Mouse (Mus musculus): ENCODE data around the gene Hmcn2.

Gene Hmcn2

DNA sequence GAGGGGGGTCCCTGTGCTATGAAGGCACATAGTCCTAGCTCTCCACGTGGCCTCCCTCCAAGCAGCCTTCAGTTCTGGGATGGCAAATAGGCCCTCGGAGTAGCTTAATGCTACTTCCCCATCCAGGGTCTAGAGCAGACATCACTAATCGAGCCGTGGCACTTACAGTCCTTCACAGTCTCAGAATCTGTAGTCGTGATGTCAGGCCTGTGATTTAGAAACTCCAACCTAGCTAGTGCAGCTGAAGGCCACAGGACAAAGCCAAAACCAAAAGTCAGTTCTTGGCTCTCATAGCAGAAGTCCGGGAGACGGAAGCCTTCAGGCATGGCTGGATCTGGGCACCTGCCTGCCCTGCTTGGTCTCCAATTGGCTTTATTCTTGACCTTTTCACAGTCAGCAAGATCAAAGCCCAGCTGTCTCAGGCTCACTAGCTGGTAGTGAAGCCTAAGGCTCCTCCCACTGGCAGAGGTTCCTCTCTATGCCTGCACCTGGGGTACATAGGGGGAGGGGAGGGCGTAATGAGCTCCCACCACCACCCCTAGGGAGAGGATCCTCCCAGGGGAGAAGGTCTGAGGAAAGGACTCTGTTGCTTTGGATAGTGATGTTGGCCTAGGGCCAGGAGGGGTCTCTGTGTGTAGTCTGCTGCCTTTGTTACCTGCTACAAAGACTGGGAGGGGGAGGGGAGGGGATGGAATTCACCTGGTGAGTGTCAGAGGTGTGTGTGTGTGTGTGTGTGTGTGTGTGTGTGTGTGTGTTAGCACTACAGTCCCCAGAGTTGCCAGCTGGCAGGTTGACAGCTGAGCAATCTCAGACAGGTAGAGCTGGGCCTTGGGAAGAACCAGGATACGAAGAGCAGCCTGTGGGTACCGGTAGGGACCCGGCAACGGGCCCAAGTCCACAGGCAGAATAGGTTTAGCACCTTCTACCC is 163.3 kb downstream of the Hmcn2 start:
- DNase-seq (ENCODE audit: low read depth, low spot score) = no peak

- DNase-seq (ENCODE audit: low read depth, low spot score) = peak; percentile 94
Observed at GRCm38 (mm10) chr2:31482914-31483575, 168.8 kb downstream of the Hmcn2 start.

GRCm38 (mm10) chr2:31484187-31484586 is 170.0 kb downstream of the Hmcn2 start:
- peak; percentile 90 for DNase-seq (ENCODE audit: low read depth, low spot score)

GRCm38 (mm10) chr2:31489166-31489565 is 175.0 kb downstream of the Hmcn2 start:
- peak; percentile 54 for DNase-seq (ENCODE audit: low read depth, low spot score)

GRCm38 (mm10) chr2:31490556-31490955 is 176.3 kb downstream of the Hmcn2 start:
- no peak for DNase-seq (ENCODE audit: low read depth, low spot score)

GRCm38 (mm10) chr2:31492308-31492707 is 178.1 kb downstream of the Hmcn2 start:
- DNase-seq (ENCODE audit: low read depth, low spot score) = no peak

- DNase-seq (ENCODE audit: low read depth, low spot score) = no peak
Observed at GRCm38 (mm10) chr2:31493243-31493642, 179.0 kb downstream of the Hmcn2 start.

DNA sequence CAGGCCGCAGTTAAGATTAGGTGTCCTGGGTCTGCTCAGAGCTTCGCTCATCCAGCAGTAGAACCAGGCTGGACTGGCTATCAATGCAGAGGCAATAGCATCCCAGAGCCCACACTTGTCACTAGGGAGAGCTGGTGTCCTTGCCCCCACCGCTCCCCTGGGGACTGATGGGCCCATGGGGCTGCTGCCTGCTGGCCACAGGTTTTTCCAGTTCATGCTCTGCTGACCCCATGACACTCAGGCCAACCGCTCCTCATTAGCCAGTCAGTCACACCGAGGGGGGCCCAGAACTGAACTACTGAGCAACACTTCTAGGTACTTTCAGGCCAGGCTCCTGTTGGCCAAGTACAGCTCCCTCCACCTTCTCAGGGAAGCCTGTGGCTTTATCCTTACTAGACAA is 180.1 kb downstream of the Hmcn2 start:
- no peak for DNase-seq (ENCODE audit: low read depth, low spot score)

DNA sequence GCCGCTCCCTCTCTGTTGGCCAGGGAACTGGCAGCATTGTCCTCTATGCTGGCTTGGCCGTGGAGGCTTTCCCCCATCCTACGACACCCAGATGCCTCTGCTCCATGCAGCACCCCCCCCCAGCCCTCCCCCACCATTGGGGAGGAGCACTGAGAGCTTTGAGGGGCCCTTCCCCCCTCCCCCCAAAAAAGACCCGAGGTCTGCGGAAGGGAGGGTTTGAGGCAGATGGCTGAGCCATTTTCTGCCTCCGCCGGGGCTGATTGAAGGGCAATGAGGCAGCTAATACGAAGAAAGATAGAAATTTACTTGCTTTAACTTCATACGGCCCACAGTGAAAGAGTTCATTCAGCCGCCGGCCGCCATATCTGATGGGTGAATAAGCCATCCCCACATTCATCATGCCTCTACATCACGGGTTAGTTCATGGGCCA is 180.8 kb downstream of the Hmcn2 start:
- DNase-seq (ENCODE audit: low read depth, low spot score) = no peak

DNA sequence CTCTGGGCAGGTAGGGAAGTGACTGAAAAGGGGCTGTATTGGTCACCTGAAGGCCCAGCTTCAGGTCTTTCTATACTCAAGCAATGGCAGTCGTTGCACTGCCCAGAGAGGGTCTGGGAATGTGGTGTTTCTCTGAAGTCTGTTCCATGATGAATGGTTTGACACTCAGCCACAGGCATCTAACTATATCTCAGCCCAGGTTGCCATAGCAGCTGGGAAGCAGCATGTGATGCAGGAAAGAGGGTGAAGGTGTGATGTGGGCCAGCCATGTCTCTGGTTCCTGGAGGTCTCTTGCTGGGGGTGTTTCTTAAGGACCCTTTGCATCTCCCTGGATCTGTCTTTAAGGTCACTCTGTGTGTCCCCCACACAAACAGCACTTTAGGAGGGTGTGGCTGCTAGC is 181.9 kb downstream of the Hmcn2 start:
- DNase-seq (ENCODE audit: low read depth, low spot score) = peak; percentile 59

DNA sequence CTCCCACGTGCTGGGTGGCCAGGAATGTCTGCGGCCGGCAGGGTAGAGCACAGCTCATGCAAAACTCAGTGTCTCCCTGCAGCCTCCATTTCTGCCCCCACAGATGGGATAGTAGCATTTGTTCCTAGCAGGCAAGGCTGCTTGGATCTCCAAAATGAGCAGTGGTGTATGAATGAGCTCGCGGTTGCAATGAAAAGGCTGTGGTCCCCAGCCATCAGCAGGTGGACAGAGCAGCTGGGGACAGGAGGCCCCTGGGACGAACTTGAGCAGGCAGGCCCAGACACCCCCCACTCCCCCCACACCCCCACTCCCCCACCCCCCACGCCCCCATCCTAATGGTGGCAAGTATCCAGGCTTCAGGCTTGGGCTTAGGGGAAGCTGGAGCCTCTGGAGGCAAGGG is 182.9 kb downstream of the Hmcn2 start:
- DNase-seq (ENCODE audit: low read depth, low spot score) = peak; percentile 21

- peak; percentile 40 for DNase-seq (ENCODE audit: low read depth, low spot score)
Observed at GRCm38 (mm10) chr2:31497635-31498034, 183.4 kb downstream of the Hmcn2 start.

DNA sequence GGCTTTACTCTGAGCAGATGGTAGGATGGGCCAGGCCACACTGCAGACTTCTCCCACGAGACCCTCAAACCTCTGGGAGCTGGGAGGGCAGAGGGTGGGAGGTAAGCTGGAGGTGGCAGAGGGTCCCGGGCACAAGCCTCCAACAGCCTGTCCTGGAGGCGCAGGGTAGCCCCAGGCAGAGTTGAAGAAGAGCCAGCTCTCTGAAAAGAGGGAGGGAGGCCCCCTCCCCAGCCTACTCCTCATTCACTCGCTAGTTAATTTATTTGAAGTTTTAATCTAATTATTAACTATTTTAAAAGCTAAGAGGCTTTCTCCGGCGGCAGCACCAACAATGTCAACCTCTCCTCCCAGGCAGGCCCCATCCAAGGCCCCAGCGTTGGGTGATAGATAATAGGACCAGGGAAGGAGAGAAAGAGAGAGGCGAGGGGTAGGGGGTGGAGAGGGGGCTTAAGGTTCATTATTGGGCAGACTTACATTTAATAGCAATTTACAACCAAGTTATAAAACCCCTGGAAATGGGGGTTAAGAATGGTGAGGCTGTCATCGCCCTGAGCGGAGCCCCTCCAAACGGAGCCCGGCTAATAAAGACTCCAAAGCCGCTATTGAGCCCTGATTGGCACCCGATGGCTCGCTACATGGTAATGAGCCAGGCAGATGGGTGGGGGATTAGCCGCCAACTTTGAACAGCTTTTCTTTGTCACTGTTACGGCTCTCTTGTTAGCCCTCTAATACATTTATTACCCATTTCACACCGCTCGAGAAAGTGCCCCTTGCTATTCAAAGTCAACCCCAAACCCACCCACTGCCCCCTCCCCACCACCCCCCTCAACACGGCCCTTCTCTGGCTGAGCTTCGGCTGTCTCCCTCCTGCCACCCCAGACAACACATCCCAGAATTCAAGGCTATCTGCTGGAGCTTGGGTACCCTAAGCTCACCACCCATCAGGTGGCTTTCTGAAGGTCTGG is 185.4 kb downstream of the Hmcn2 start:
- no peak for DNase-seq (ENCODE audit: low read depth, low spot score)

GRCm38 (mm10) chr2:31500292-31501204 is 186.3 kb downstream of the Hmcn2 start:
- DNase-seq (ENCODE audit: low read depth, low spot score) = no peak

GRCm38 (mm10) chr2:31501448-31502130 is 187.4 kb downstream of the Hmcn2 start:
- DNase-seq (ENCODE audit: low read depth, low spot score) = peak; percentile 39

GRCm38 (mm10) chr2:31502616-31503522 is 188.7 kb downstream of the Hmcn2 start:
- DNase-seq (ENCODE audit: low read depth, low spot score) = no peak

DNA sequence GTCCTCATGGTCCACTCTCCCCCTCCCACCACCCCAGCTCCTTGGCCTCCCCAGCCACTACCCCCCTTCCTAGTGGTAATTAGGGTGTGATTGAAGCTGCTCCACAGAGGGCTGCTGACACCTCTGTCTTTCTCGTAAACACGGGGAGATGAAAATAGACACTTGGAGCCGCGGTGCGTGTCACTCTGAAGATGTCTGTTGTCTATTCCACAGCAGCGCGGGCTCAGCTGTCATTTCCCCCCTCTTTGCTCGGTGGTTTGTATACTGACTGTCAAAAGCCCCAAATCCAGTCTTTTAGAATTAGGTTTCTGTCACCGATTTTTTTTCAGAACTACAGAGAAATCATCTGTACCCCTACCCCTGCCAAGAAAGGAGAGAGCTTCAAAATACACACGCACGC is 191.3 kb downstream of the Hmcn2 start:
- peak; percentile 22 for DNase-seq (ENCODE audit: low read depth, low spot score)

GRCm38 (mm10) chr2:31508851-31509250 is 194.6 kb downstream of the Hmcn2 start:
- DNase-seq (ENCODE audit: low read depth, low spot score) = no peak

All from brain, adult 2 months (tissue).